Mouse (Mus musculus) midbrain, embryonic 16.5 days (tissue): ENCODE measurements around the gene Ftl1. TPM values are rescaled to one million over a fixed set of nuclear protein-coding genes. Genes with fewer than 3 reads are reported as not detected.
A peak's percentile ranks its signal among the peaks of the same experiment; 100 is the strongest.

ENCODE experiments used
- ATAC-seq: fragments of 200-750 bp; cut with Nextera tagmentation; 2 replicates; pipeline ENCODE4 v1.8.0; 2017; ENCODE audit warnings: moderate TSS enrichment
- H3K27ac ChIP-seq: fragments of 300-500 bp; sonication (generic); 2 replicates; pipeline ENCODE4 v1.5.1; 2014; ENCODE audit warnings: mild to moderate bottlenecking, low read length, mixed read lengths
- H3K27me3 ChIP-seq: fragments of 300-500 bp; sonication (generic); 2 replicates; pipeline ENCODE4 v1.6.1; 2014; ENCODE audit warnings: low read depth, low read length, mixed read lengths; ENCODE audit not compliant: control insufficient read depth, insufficient read depth
- H3K36me3 ChIP-seq: fragments of 300-500 bp; sonication (generic); 2 replicates; pipeline ENCODE4 v1.6.1; 2014; ENCODE audit warnings: mild to moderate bottlenecking, low read length, moderate library complexity, mixed read lengths; ENCODE audit not compliant: control insufficient read depth, insufficient read depth
- H3K4me1 ChIP-seq: fragments of 300-500 bp; sonication (generic); 2 replicates; pipeline ENCODE4 v1.6.1; 2014; ENCODE audit warnings: mild to moderate bottlenecking, low read length, mixed read lengths; ENCODE audit not compliant: control insufficient read depth, insufficient read depth
- H3K4me2 ChIP-seq: fragments of 300-500 bp; sonication (generic); 2 replicates; pipeline ENCODE4 v1.6.1; 2014; ENCODE audit warnings: mild to moderate bottlenecking, low read length, mixed read lengths
- H3K4me3 ChIP-seq: fragments of 300-500 bp; sonication (generic); 2 replicates; pipeline ENCODE4 v1.5.1; 2014; ENCODE audit warnings: low read depth, mild to moderate bottlenecking, low read length, moderate library complexity, mixed read lengths
- H3K9ac ChIP-seq: fragments of 300-500 bp; sonication (generic); 2 replicates; pipeline ENCODE4 v1.6.1; 2014; ENCODE audit warnings: low read depth, low read length, mixed read lengths
- H3K9me3 ChIP-seq: fragments of 300-500 bp; sonication (generic); replicated peaks from 2 replicates; pipeline ENCODE4 v1.6.1; 2014; ENCODE audit warnings: mild to moderate bottlenecking, low read length, mixed read lengths; ENCODE audit not compliant: control insufficient read depth, poor library complexity, severe bottlenecking
- whole genome bisulfite sequencing: fragments of 180-500 bp; shearing (Covaris S2); extraction: QIAGEN DNeasy Blood & Tissue Kit; methylation state at CpG from one replicate; pipeline ENCODE4 v1.1.7; 2014; 5-methylcytosine and 5-hydroxymethylcytosine counted together
- polyA plus RNA-seq: library from polyadenylated mRNA; unstranded; fragments of >200 nt; fragmentation: Nextera tagmentation; extraction: Ambion mirVana; gene quantifications from 2 replicates; pipeline ENCODE4 v1.2.1, GENCODE M21; 2015

The Ftl1 gene
- polyA plus RNA-seq, 1 experiment from 2014 or later: 5,323 TPM

DNA sequence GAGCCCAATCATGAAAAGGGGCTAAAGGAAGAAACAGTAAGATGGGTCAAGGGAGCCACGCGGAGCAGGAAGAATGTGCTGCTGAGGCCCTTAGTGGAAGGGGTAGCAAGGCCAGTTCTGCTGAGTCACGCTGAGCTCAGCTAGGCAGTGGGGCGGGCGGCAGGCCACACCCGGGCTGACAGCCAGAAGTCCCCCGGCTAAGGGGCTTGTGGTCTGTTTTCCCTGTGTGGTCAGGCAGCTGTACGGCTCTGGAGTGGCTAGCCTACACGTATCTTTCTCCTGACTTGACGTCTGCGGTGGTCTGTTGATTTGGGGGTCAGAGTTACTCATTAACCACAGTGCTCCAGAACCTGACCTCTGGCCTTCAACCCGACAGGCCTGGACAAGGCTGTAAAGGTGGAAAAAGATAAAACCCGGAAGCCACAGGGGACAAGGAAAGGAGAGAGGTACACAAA lies 1.2 kb upstream of the Ftl1 start:
- peak overlapping the region; percentile 13; the same call in 1 of the 2 replicates for H3K9ac ChIP-seq
- WGBS: 46% methylated on average over 13 of the region's 13 CpGs
- H3K4me3 ChIP-seq: no peak overlapping the region
- peaks cover 43% of the 10 kb centered on the region for H3K4me1 ChIP-seq
- no peaks in the 10 kb centered on the region for H3K27me3 ChIP-seq
- peak overlapping the region; percentile 86; the same call in 1 of the 2 replicates for H3K27ac ChIP-seq
- ATAC-seq: no peak
- no peak overlapping the region for H3K4me2 ChIP-seq
- peaks cover 32% of the 10 kb centered on the region for H3K36me3 ChIP-seq
- H3K9me3 ChIP-seq: no peaks in the 10 kb centered on the region

GRCm38 (mm10) chr7:45460377-45460776 lies 693 bp upstream of the Ftl1 start:
- peak overlapping the region; percentile 86 for H3K27ac ChIP-seq
- H3K36me3 ChIP-seq: peaks cover 34% of the 10 kb centered on the region
- peak overlapping the region; percentile 63 for H3K4me2 ChIP-seq
- peak overlapping the region; percentile 66 for H3K9ac ChIP-seq
- no peaks in the 10 kb centered on the region for H3K9me3 ChIP-seq
- H3K27me3 ChIP-seq: no peaks in the 10 kb centered on the region
- no peak for ATAC-seq
- H3K4me1 ChIP-seq: peaks cover 38% of the 10 kb centered on the region
- WGBS: 79% methylated on average over 7 of the region's 7 CpGs
- H3K4me3 ChIP-seq: peak overlapping the region; percentile 59

DNA sequence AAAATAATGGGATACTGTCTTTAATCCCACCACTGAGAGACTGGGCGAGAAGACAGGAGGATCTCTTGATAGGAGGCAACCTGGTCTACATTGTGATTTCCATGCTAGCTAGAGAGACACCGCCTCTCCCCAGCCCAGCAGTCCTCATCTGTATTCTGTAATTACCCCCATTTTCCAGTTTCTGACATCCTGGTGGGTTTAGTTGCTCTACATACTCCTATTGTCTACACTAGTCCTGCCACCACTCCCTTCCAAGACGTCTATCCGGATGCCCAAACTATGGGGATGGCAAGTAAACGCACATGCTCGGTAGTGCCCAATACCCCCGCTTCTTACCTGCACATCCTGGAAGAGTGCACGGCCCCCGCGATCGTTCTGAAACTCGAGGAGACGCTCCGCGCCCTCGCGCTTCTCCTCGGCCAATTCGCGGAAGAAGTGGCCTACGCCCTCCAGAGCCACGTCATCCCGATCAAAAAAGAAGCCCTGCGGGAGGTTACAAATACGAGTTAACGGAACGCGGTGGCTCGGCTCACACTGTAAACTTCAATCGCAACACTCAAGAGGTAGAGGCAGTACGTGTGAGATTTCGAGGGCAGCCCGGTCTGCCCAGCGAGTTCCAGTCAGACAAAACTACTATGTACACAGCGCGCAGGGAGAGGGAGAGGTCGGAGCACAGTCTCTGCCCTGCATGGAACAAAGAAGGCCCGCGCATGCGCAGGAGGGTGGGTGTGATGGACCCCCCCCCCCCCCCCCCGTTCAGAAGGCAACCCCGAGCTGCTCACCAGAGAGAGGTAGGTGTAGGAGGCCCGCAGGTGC lies 728 bp downstream of the Ftl1 start:
- Histone ChIP-seq H3K9ac (peak overlapping the region; percentile 88), H3K27ac (peak overlapping the region; percentile 89), H3K9me3 (no peaks in the 10 kb centered on the region), H3K27me3 (no peaks in the 10 kb centered on the region), H3K4me2 (peak overlapping the region; percentile 76), H3K36me3 (peaks cover 35% of the 10 kb centered on the region), H3K4me3 (peak overlapping the region; percentile 59), H3K4me1 (peaks cover 31% of the 10 kb centered on the region)
- peak; percentile 79 for ATAC-seq
- WGBS: under 1% methylated on average over 42 of the region's 43 CpGs

- Histone ChIP-seq H3K4me3 (peak overlapping the region; percentile 59), H3K4me2 (peak overlapping the region; percentile 76), H3K9ac (peak overlapping the region; percentile 88), H3K36me3 (peaks cover 28% of the 10 kb centered on the region), H3K4me1 (peaks cover 31% of the 10 kb centered on the region), H3K27ac (peak overlapping the region; percentile 89), H3K9me3 (no peaks in the 10 kb centered on the region), H3K27me3 (no peaks in the 10 kb centered on the region)
- ATAC-seq: no peak
- 71% methylated on average over 9 of the region's 10 CpGs for WGBS
These were observed 2.3 kb downstream of the Ftl1 start for GRCm38 (mm10) chr7:45457204-45458060.

GRCm38 (mm10) chr7:45456721-45457203 lies 2.9 kb downstream of the Ftl1 start:
- peak overlapping the region; percentile 59 for H3K4me3 ChIP-seq
- H3K4me2 ChIP-seq: peak overlapping the region; percentile 76
- no peaks in the 10 kb centered on the region for H3K27me3 ChIP-seq
- peak overlapping the region; percentile 88 for H3K9ac ChIP-seq
- peak overlapping the region; percentile 64 for H3K27ac ChIP-seq
- peaks cover 29% of the 10 kb centered on the region for H3K4me1 ChIP-seq
- no peaks in the 10 kb centered on the region for H3K9me3 ChIP-seq
- 54% methylated on average over 9 of the region's 9 CpGs for WGBS
- ATAC-seq: no peak
- peaks cover 26% of the 10 kb centered on the region for H3K36me3 ChIP-seq

- peaks cover 29% of the 10 kb centered on the region for H3K4me1 ChIP-seq
- no peaks in the 10 kb centered on the region for H3K27me3 ChIP-seq
- H3K9me3 ChIP-seq: no peaks in the 10 kb centered on the region
- no peak overlapping the region for H3K9ac ChIP-seq
- 76% methylated on average over 13 of the region's 13 CpGs for WGBS
- H3K36me3 ChIP-seq: peaks cover 26% of the 10 kb centered on the region
- no peak overlapping the region for H3K27ac ChIP-seq
- ATAC-seq: no peak
- H3K4me3 ChIP-seq: no peak overlapping the region
- H3K4me2 ChIP-seq: no peak overlapping the region
These were observed 3.6 kb downstream of the Ftl1 start for GRCm38 (mm10) chr7:45455932-45456696.

DNA sequence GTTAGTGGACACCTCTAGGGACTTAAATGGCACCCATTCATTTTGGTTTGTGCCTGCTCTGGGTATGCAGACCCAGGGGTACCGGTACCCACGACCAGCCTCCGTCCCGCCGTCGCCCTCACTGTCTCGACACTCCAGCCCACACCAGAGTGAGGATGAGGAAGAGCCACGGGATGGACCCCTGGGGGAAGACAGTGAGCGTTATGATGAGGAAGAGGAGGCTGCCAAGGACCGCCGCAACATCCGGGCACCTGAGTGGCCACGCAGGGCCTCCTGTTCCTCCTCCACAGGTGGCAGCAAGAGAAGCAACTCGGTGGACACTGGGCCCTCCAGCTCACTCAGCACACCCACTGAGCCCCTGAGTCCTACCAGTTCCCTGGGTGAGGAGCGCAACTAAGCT lies 4.7 kb downstream of the Ftl1 start:
- Histone ChIP-seq H3K36me3 (peaks cover 27% of the 10 kb centered on the region), H3K27me3 (no peaks in the 10 kb centered on the region), H3K9ac (no peak overlapping the region), H3K4me2 (no peak overlapping the region), H3K27ac (no peak overlapping the region), H3K4me1 (peaks cover 17% of the 10 kb centered on the region), H3K9me3 (no peaks in the 10 kb centered on the region), H3K4me3 (no peak overlapping the region)
- WGBS: 90% methylated on average over 14 of the region's 15 CpGs
- ATAC-seq: no peak

GRCm38 (mm10) chr7:45451344-45451982 lies 8.2 kb downstream of the Ftl1 start:
- no peak overlapping the region for H3K4me2 ChIP-seq
- H3K27ac ChIP-seq: no peak overlapping the region
- no peak overlapping the region for H3K4me3 ChIP-seq
- peaks cover 14% of the 10 kb centered on the region for H3K36me3 ChIP-seq
- H3K27me3 ChIP-seq: no peaks in the 10 kb centered on the region
- H3K9ac ChIP-seq: no peak overlapping the region
- H3K4me1 ChIP-seq: no peaks in the 10 kb centered on the region
- 52% methylated on average over 23 of the region's 23 CpGs for WGBS
- ATAC-seq: peak; percentile 73; the same call in 1 of the 2 replicates
- no peaks in the 10 kb centered on the region for H3K9me3 ChIP-seq
